Mouse (Mus musculus) right cerebral cortex, adult 18-20 months (tissue): ENCODE results near the gene Tdp1.

Source experiments
- DNase-seq: peaks from one replicate; pipeline ENCODE4 v3.0.0; 2022; ENCODE audit warnings: mixed read lengths

Gene Tdp1

GRCm38 (mm10) chr12:99884269-99885261 is at the start of gene Tdp1, which contains the start of gene Efcab11:
Gene Tdp1 (plus strand): TSS chr12:99884517.
Gene Efcab11 (minus strand): TSS chr12:99884439.
- DNase-seq, result peak; percentile 94

GRCm38 (mm10) chr12:99836404-99837131 is 47.7 kb upstream of the Tdp1 start:
- peak; percentile 52 for DNase-seq

- no peak for DNase-seq
These were observed 46.8 kb upstream of the Tdp1 start for GRCm38 (mm10) chr12:99837528-99837927.

- DNase-seq, result no peak
These were observed 46.2 kb upstream of the Tdp1 start for GRCm38 (mm10) chr12:99838109-99838508.

GRCm38 (mm10) chr12:99838703-99839102 is 45.6 kb upstream of the Tdp1 start:
- no peak for DNase-seq

- DNase-seq, result no peak
These were observed 39.4 kb upstream of the Tdp1 start for GRCm38 (mm10) chr12:99844951-99845350.

- DNase-seq, result no peak
These were observed 34.3 kb upstream of the Tdp1 start for GRCm38 (mm10) chr12:99849996-99850395.

- DNase-seq, result no peak
These were observed 30.7 kb upstream of the Tdp1 start for GRCm38 (mm10) chr12:99853323-99854258.

GRCm38 (mm10) chr12:99856011-99856410 is 28.3 kb upstream of the Tdp1 start:
- no peak for DNase-seq

GRCm38 (mm10) chr12:99858664-99859063 is 25.7 kb upstream of the Tdp1 start:
- no peak for DNase-seq

GRCm38 (mm10) chr12:99859391-99860100 is 24.8 kb upstream of the Tdp1 start:
- no peak for DNase-seq

GRCm38 (mm10) chr12:99860981-99861380 is 23.3 kb upstream of the Tdp1 start:
- DNase-seq, result no peak

GRCm38 (mm10) chr12:99864613-99865012 is 19.7 kb upstream of the Tdp1 start:
- no peak for DNase-seq

GRCm38 (mm10) chr12:99868821-99869220 is 15.5 kb upstream of the Tdp1 start:
- DNase-seq, result no peak

GRCm38 (mm10) chr12:99873443-99873842 is 10.9 kb upstream of the Tdp1 start:
- no peak for DNase-seq

- DNase-seq, result no peak
These were observed 9.7 kb upstream of the Tdp1 start for GRCm38 (mm10) chr12:99874609-99875008.

- peak; percentile 89 for DNase-seq
These were observed 1.2 kb upstream of the Tdp1 start for GRCm38 (mm10) chr12:99883000-99883712.

GRCm38 (mm10) chr12:99883713-99884105 is 608 bp upstream of the Tdp1 start:
- no peak for DNase-seq

GRCm38 (mm10) chr12:99885282-99885901 is 1.1 kb downstream of the Tdp1 start:
- no peak for DNase-seq

GRCm38 (mm10) chr12:99897846-99898245 is 13.5 kb downstream of the Tdp1 start:
- DNase-seq, result no peak
